Mouse (Mus musculus) ES-Bruce4 (cell line): Measurements from ENCODE around the gene Cdk5.

Experiments used
- CTCF ChIP-seq: IDR thresholded peaks from one replicate; pipeline ENCODE4 v1.8.1; 2011; ENCODE audit warnings: low read depth, low read length
- EP300 ChIP-seq: IDR thresholded peaks from 2 replicates; pipeline ENCODE4 v1.6.1; 2011; ENCODE audit warnings: low read depth, low read length; ENCODE audit not compliant: insufficient read depth
- POLR2A ChIP-seq: IDR thresholded peaks from one replicate; pipeline ENCODE4 v1.8.1; 2011; ENCODE audit warnings: low read length; ENCODE audit not compliant: insufficient read depth

GRCm38 (mm10) chr5:24426556-24427284 lies 3.4 kb upstream of the Cdk5 start:
- no peak for TF ChIP-seq CTCF
- TF ChIP-seq EP300 = no peak
- no peak for TF ChIP-seq POLR2A
